Mouse (Mus musculus): ENCODE measurements around the gene Cenpx. TPM values are rescaled to one million over a fixed set of nuclear protein-coding genes. Genes with fewer than 3 reads are reported as not detected.

Gene Cenpx
- polyA plus RNA-seq, 1 experiment from 2014 or later = 191 TPM

- no peak for DNase-seq (ENCODE audit: low spot score)
These were observed 52.5 kb downstream of the Cenpx start, which contains the start of gene Notum for GRCm38 (mm10) chr11:120661076-120661460. TSS of gene Notum (minus strand) at chr11:120661175.

Other genes with a start within 250 kb of the Cenpx start
- gene Arl16, start 246.1 kb downstream of the Cenpx start, polyA plus RNA-seq (2015; fragmentation: Nextera tagmentation; extraction: Ambion mirVana) = 34.7 and 36.6 TPM in 2 replicates
- 133 and 148 TPM in 2 replicates for gene Mrpl12, start 229.1 kb downstream of the Cenpx start, polyA plus RNA-seq (2015; fragmentation: Nextera tagmentation; extraction: Ambion mirVana)
- gene Slc25a10, start 221.9 kb downstream of the Cenpx start, polyA plus RNA-seq (2015; fragmentation: Nextera tagmentation; extraction: Ambion mirVana) = 28.6 and 29.4 TPM in 2 replicates
- 0.14 and 0.18 TPM in 2 replicates for gene Gcgr, start 183.0 kb downstream of the Cenpx start, polyA plus RNA-seq (2015; fragmentation: Nextera tagmentation; extraction: Ambion mirVana)
- gene Mcrip1, start 164.0 kb downstream of the Cenpx start, polyA plus RNA-seq (2015; fragmentation: Nextera tagmentation; extraction: Ambion mirVana) = 179 and 196 TPM in 2 replicates
- gene Ppp1r27, start 162.6 kb downstream of the Cenpx start, polyA plus RNA-seq (2015; fragmentation: Nextera tagmentation; extraction: Ambion mirVana) = 13.7 and 17.1 TPM in 2 replicates
- 254 and 290 TPM in 2 replicates for gene P4hb, start 140.5 kb downstream of the Cenpx start, polyA plus RNA-seq (2015; fragmentation: Nextera tagmentation; extraction: Ambion mirVana)
- 553 and 615 TPM in 2 replicates for gene Arhgdia, start 132.1 kb downstream of the Cenpx start, polyA plus RNA-seq (2015; fragmentation: Nextera tagmentation; extraction: Ambion mirVana)
- 571 and 587 TPM in 2 replicates for gene Alyref, start 115.4 kb downstream of the Cenpx start, polyA plus RNA-seq (2015; fragmentation: Nextera tagmentation; extraction: Ambion mirVana)
- 158 and 179 TPM in 2 replicates for gene Anapc11, start 115.3 kb downstream of the Cenpx start, polyA plus RNA-seq (2015; fragmentation: Nextera tagmentation; extraction: Ambion mirVana)
- gene Npb, start 105.3 kb downstream of the Cenpx start, polyA plus RNA-seq (2015; fragmentation: Nextera tagmentation; extraction: Ambion mirVana) = 1.6 and 2.1 TPM in 2 replicates
- 113 and 114 TPM in 2 replicates for gene Pcyt2, start 95.8 kb downstream of the Cenpx start, polyA plus RNA-seq (2015; fragmentation: Nextera tagmentation; extraction: Ambion mirVana)
- 100 and 108 TPM in 2 replicates for gene Sirt7, start 88.5 kb downstream of the Cenpx start, polyA plus RNA-seq (2015; fragmentation: Nextera tagmentation; extraction: Ambion mirVana)
- 16.5 and 18.7 TPM in 2 replicates for gene Mafg, start 80.1 kb downstream of the Cenpx start, polyA plus RNA-seq (2015; fragmentation: Nextera tagmentation; extraction: Ambion mirVana)
- 1.7 and 2.9 TPM in 2 replicates for gene Pycr1, start 70.0 kb downstream of the Cenpx start, polyA plus RNA-seq (2015; fragmentation: Nextera tagmentation; extraction: Ambion mirVana)
- 0.56 and 0.86 TPM in 2 replicates for gene Myadml2, start 65.6 kb downstream of the Cenpx start, polyA plus RNA-seq (2015; fragmentation: Nextera tagmentation; extraction: Ambion mirVana)
- gene Notum, start 52.6 kb downstream of the Cenpx start, polyA plus RNA-seq (2015; fragmentation: Nextera tagmentation; extraction: Ambion mirVana) = 0.18 TPM in 1 of 2 replicates, not detected in the other
- 116 and 120 TPM in 2 replicates for gene Aspscr1, start 40.8 kb downstream of the Cenpx start, polyA plus RNA-seq (2015; fragmentation: Nextera tagmentation; extraction: Ambion mirVana)
- gene Lrrc45, start 187 bp upstream of the Cenpx start, polyA plus RNA-seq (2015; fragmentation: Nextera tagmentation; extraction: Ambion mirVana) = 32.6 and 33.5 TPM in 2 replicates
- gene Rac3, start 7.7 kb upstream of the Cenpx start, polyA plus RNA-seq (2015; fragmentation: Nextera tagmentation; extraction: Ambion mirVana) = 16.6 and 17.4 TPM in 2 replicates
- 78.7 and 80.4 TPM in 2 replicates for gene Dcxr, start 13.5 kb upstream of the Cenpx start, polyA plus RNA-seq (2015; fragmentation: Nextera tagmentation; extraction: Ambion mirVana)
- gene Cbr2, start 18.4 kb upstream of the Cenpx start, polyA plus RNA-seq (2015; fragmentation: Nextera tagmentation; extraction: Ambion mirVana) = 179 and 229 TPM in 2 replicates
- 9.7 and 11.5 TPM in 2 replicates for gene Hmga1b, start 49.1 kb upstream of the Cenpx start, polyA plus RNA-seq (2015; fragmentation: Nextera tagmentation; extraction: Ambion mirVana)
- 23.7 and 30.1 TPM in 2 replicates for gene Rfng, start 70.5 kb upstream of the Cenpx start, polyA plus RNA-seq (2015; fragmentation: Nextera tagmentation; extraction: Ambion mirVana)
- 130 and 134 TPM in 2 replicates for gene Gps1, start 70.5 kb upstream of the Cenpx start, polyA plus RNA-seq (2015; fragmentation: Nextera tagmentation; extraction: Ambion mirVana)
- 87.0 and 92.2 TPM in 2 replicates for gene Dus1l, start 82.7 kb upstream of the Cenpx start, polyA plus RNA-seq (2015; fragmentation: Nextera tagmentation; extraction: Ambion mirVana)
- 22.3 and 25.3 TPM in 2 replicates for gene Fasn, start 110.8 kb upstream of the Cenpx start, polyA plus RNA-seq (2015; fragmentation: Nextera tagmentation; extraction: Ambion mirVana)
- gene Ccdc57, start 219.1 kb upstream of the Cenpx start, polyA plus RNA-seq (2015; fragmentation: Nextera tagmentation; extraction: Ambion mirVana) = 1.9 and 2.2 TPM in 2 replicates
- 5.2 and 5.5 TPM in 2 replicates for gene Slc16a3, start 234.7 kb upstream of the Cenpx start, polyA plus RNA-seq (2015; fragmentation: Nextera tagmentation; extraction: Ambion mirVana)

Data from thymus, postnatal 0 days (tissue).